Mouse (Mus musculus) heart, postnatal 0 days (tissue): Measurements from ENCODE around the gene Krtap13. TPM values are rescaled to one million over a fixed set of nuclear protein-coding genes. Genes with fewer than 3 reads are reported as not detected.
"Not testable (repeated sequence)": the region's sequence is repeated elsewhere in the genome, so short reads cannot be mapped to it uniquely, and the experiment has no call there.

Source experiments
- ATAC-seq: fragments of 200-750 bp; cut with Nextera tagmentation; 2 replicates; pipeline ENCODE4 v1.8.0; 2017; ENCODE audit warnings: low read depth, moderate number of reproducible peaks, moderate library complexity; ENCODE audit not compliant: insufficient read depth
- DNase-seq: peaks from one replicate; pipeline ENCODE4 v3.0.0-alpha.2; 2016; ENCODE audit warnings: low spot score
- H3K27ac ChIP-seq: fragments of 300-500 bp; sonication (generic); 2 replicates; pipeline ENCODE4 v1.5.1; 2014; ENCODE audit warnings: low read depth, mild to moderate bottlenecking
- H3K27me3 ChIP-seq: fragments of 300-500 bp; sonication (generic); 2 replicates; pipeline ENCODE4 v1.6.1; 2014; ENCODE audit warnings: low read length, mixed read lengths; ENCODE audit not compliant: control insufficient read depth, insufficient read depth
- H3K36me3 ChIP-seq: fragments of 300-500 bp; sonication (generic); replicated peaks from 2 replicates; pipeline ENCODE4 v1.6.1; 2014; ENCODE audit warnings: low read length, mixed read lengths; ENCODE audit not compliant: control insufficient read depth, insufficient read depth
- H3K4me1 ChIP-seq: fragments of 300-500 bp; sonication (generic); 2 replicates; pipeline ENCODE4 v1.6.1; 2014; ENCODE audit warnings: antibody characterized with exemption; ENCODE audit not compliant: control insufficient read depth, insufficient read depth
- H3K4me2 ChIP-seq: fragments of 300-500 bp; sonication (generic); 2 replicates; pipeline ENCODE4 v1.6.1; 2014; ENCODE audit warnings: low read depth, mild to moderate bottlenecking, low read length, moderate library complexity
- H3K4me3 ChIP-seq: fragments of 300-500 bp; sonication (generic); 2 replicates; pipeline ENCODE4 v1.5.1; 2014; ENCODE audit warnings: low read depth, low read length
- H3K9ac ChIP-seq: fragments of 300-500 bp; sonication (generic); replicated peaks from 2 replicates; pipeline ENCODE4 v1.6.1; 2014; ENCODE audit warnings: low read depth, low read length, mixed read lengths
- H3K9me3 ChIP-seq: fragments of 300-500 bp; sonication (generic); replicated peaks from 2 replicates; pipeline ENCODE4 v1.6.1; 2016; ENCODE audit warnings: low read length; ENCODE audit not compliant: control insufficient read depth
- CTCF ChIP-seq: IDR thresholded peaks from 2 replicates; pipeline ENCODE4 v1.5.1; 2016; ENCODE audit warnings: antibody characterized with exemption, control low read depth, low read depth
- EP300 ChIP-seq: IDR thresholded peaks from 2 replicates; pipeline ENCODE4 v1.6.1; 2016; ENCODE audit warnings: antibody characterized with exemption, low read depth
- WGBS: fragments of 180-500 bp; shearing (Covaris S2); extraction: QIAGEN DNeasy Blood & Tissue Kit; methylation state at CpG from one replicate; pipeline ENCODE4 v1.1.7; 2014; 5-methylcytosine and 5-hydroxymethylcytosine counted together
- polyA plus RNA-seq: library from polyadenylated mRNA; unstranded; fragments of >200 nt; fragmentation: Nextera tagmentation; extraction: Ambion mirVana; gene quantifications from 2 replicates; pipeline ENCODE4 v1.2.1, GENCODE M21; 2015
- total RNA-seq: library from RNA; depleted of rRNA; stranded (reverse); fragments of >200 nt; gene quantifications from 2 replicates; pipeline ENCODE4 v1.2.3, GENCODE M21; 2014; ENCODE audit warnings: low replicate concordance; rRNA removed

The Krtap13 gene
- total RNA-seq (not detected in 2 replicates), polyA plus RNA-seq (not detected in 2 replicates)

GRCm38 (mm10) chr16:88751535-88751934, at the start of gene Krtap13:
Gene Krtap13 (minus strand): TSS chr16:88751635.
- WGBS, result 56% methylated on average over 3 of the region's 3 CpGs
- not testable (repeated sequence) for ATAC-seq, H3K36me3 ChIP-seq, H3K9ac ChIP-seq, H3K27me3 ChIP-seq, DNase-seq, H3K27ac ChIP-seq, H3K9me3 ChIP-seq, H3K4me1 ChIP-seq, H3K4me3 ChIP-seq, H3K4me2 ChIP-seq

DNA sequence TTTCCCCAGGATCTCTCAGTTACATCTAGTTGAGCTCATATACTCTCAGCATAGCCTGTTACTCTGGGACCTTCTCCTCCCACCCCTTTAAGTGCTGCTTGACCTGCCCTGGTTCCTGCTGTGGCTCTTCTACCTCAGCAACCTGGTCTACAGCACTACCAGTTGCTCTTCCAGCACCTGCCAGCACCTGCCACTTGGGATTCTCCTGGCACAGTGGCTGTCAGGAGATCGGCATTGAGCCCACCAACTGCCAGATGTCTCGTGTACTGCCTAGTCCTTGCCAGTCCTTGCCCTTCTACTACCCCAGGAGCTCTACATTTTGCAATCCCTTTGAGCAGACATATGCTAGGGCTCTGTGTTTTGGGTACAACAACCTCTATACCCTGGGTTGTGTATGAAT, 35.4 kb upstream of the Krtap13 start:
- Histone ChIP-seq H3K9me3 (no peaks in the 10 kb centered on the region), H3K27ac (no peak overlapping the region), H3K4me3 (no peak overlapping the region), H3K27me3 (no peaks in the 10 kb centered on the region), H3K4me2 (no peak overlapping the region), H3K9ac (no peak overlapping the region), H3K4me1 (no peaks in the 10 kb centered on the region), H3K36me3 (no peaks in the 10 kb centered on the region)
- no peak for ATAC-seq
- 56% methylated on average over 2 of the region's 2 CpGs for WGBS
- TF ChIP-seq CTCF (no peak), EP300 (no peak)
- DNase-seq, result no peak

DNA sequence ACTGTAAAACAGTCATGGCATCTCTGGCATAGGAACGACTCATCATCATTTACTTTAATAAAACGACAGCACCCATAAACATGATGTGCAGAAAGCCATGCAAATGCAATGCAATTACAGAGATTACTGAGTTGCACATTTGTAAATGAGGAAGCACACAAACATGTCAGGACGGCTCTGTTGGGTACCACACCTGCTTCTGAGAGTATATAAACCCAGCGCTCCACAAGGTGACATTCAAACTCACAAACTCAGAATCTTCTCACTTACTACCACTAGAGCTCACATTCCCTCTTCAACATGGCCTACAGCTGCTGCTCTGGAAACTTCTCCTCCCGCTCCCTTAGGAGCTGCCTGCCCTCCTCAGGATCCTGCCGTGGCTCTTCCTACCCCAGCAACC, 26.2 kb upstream of the Krtap13 start, which contains the start of gene Gm5965:
TSS of gene Gm5965 (plus strand) at position 301 of the 400 bp plus-strand sequence.
- DNase-seq, result no peak
- Histone ChIP-seq H3K9ac (no peak within 1 kb of the TSS), H3K9me3 (no peaks in the 10 kb centered on the region), H3K4me2 (no peak within 1 kb of the TSS), H3K4me3 (no peak within 1 kb of the TSS), H3K27me3 (no peaks in the 10 kb centered on the region), H3K36me3 (no peaks in the 10 kb centered on the region), H3K4me1 (no peaks in the 10 kb centered on the region), H3K27ac (no peak within 1 kb of the TSS)
- no peak for ATAC-seq
- WGBS, result 71% methylated on average over 5 of the region's 6 CpGs
- TF ChIP-seq EP300 (no peak), CTCF (no peak)

DNA sequence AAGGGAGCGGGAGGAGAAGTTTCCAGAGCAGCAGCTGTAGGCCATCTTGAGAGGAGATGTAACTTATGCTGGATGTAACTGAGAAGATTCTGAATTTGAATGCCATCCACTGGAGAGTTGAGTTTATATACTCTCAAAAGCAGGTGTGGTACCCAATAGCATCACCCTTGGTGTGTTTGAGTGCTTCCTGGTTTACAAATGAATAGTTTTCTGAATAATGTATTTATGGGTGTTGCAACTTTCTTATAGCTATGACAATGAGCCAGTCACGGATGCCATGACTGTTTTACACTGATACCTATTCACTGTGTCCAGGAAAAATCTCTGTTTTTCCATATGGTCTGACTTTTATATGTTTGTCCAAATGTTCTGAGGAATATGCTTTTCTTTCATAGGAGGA, 22.7 kb upstream of the Krtap13 start, which contains the start of gene 2310057N15Rik:
TSS of gene 2310057N15Rik (minus strand) at position 101 of the 400 bp plus-strand sequence.
- Histone ChIP-seq H3K4me3 (no peak within 1 kb of the TSS), H3K4me2 (no peak within 1 kb of the TSS), H3K27me3 (no peaks in the 10 kb centered on the region), H3K36me3 (no peaks in the 10 kb centered on the region), H3K4me1 (no peaks in the 10 kb centered on the region), H3K27ac (no peak within 1 kb of the TSS), H3K9ac (no peak within 1 kb of the TSS), H3K9me3 (no peaks in the 10 kb centered on the region)
- ATAC-seq (no peak), DNase-seq (no peak)
- WGBS, result 60% methylated on average over 2 of the region's 2 CpGs
- TF ChIP-seq CTCF (no peak), EP300 (no peak)

DNA sequence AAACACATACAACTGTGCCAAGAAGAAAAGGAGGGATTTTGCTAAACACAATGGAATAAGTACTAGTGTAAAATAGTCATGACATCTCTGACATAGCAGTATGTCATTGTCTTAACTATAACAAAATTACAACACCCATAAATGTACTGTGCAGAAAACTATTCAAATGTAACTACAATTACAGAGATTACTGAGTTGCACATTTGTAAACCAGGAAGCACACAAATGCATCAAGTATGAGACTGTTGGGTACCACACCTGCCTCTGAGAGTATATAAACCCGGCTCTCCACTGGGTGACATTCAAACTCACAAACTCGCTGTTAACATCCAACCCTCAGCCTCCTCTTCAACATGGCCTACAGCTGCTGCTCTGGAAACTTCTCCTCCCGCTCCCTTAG, 7.1 kb upstream of the Krtap13 start, which contains the start of gene 2310034C09Rik:
TSS of gene 2310034C09Rik (plus strand) at position 301 of the 400 bp plus-strand sequence.
- H3K36me3 ChIP-seq, result not testable (repeated sequence)
- 64% methylated on average over 3 of the region's 3 CpGs for WGBS

DNA sequence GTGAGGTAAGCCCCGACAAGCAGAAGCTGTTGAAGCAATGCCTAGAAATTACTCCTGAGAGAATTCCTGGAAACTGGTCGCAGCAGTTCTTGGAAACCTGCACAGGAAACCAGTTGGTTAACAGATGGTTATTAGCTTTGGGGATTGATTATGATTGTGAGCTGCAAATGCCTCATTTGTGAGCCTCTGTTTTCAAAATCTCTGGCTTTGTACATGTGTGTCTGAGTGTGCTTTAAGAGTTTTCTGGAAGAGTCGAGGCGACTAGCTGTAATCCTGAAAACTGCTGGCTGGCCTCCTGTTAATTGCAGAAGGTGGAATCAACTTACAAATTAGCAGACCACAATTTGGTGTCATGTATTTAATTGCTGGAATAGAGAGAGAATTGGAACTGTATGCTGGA, 3.5 kb downstream of the Krtap13 start:
- Histone ChIP-seq H3K9me3 (no peaks in the 10 kb centered on the region), H3K36me3 (no peaks in the 10 kb centered on the region), H3K27me3 (no peaks in the 10 kb centered on the region), H3K4me3 (no peak overlapping the region), H3K27ac (no peak overlapping the region), H3K4me1 (no peaks in the 10 kb centered on the region), H3K4me2 (no peak overlapping the region), H3K9ac (no peak overlapping the region)
- TF ChIP-seq EP300 (no peak), CTCF (no peak)
- ATAC-seq (no peak), DNase-seq (no peak)
- WGBS, result 45% methylated on average over 4 of the region's 4 CpGs

More for the DNA sequence above, 7.1 kb upstream of the Krtap13 start, which contains the start of gene 2310034C09Rik:
- not testable (repeated sequence) for ATAC-seq, H3K4me2 ChIP-seq, H3K4me1 ChIP-seq, H3K4me3 ChIP-seq, DNase-seq, H3K27ac ChIP-seq, H3K9me3 ChIP-seq, H3K9ac ChIP-seq, H3K27me3 ChIP-seq
